Mouse (Mus musculus) right cerebral cortex, postnatal 36 days (tissue): ENCODE results near the gene Gal3st2c.
"Not testable (repeated sequence)": the region's sequence is repeated elsewhere in the genome, so short reads cannot be mapped to it uniquely, and the experiment has no call there.

Experiments
- DNase-seq, 2 experiments: peaks; one replicate each; pipeline ENCODE4 v3.0.0; 2022; ENCODE audit warnings: low spot score in 2 of 2, mixed read lengths in 1 of 2

Gene Gal3st2c

GRCm38 (mm10) chr1:94046544-94046943, 56.2 kb downstream of the Gal3st2c start:
- DNase-seq, result no peak

- DNase-seq, result no peak
These were observed 60.8 kb downstream of the Gal3st2c start for GRCm38 (mm10) chr1:94051104-94051503.

GRCm38 (mm10) chr1:94052373-94052772, 62.1 kb downstream of the Gal3st2c start, which contains the start of gene Pdcd1:
Gene Pdcd1, minus strand, starts transcription at chr1:94052553.
- no peak for DNase-seq

- DNase-seq, result peak; percentile 76 to 83
These were observed 63.4 kb downstream of the Gal3st2c start for GRCm38 (mm10) chr1:94053530-94054216.

- DNase-seq, result no peak
These were observed 64.2 kb downstream of the Gal3st2c start for GRCm38 (mm10) chr1:94054481-94054880.

GRCm38 (mm10) chr1:94055966-94056365, 65.7 kb downstream of the Gal3st2c start:
- DNase-seq, result no peak

GRCm38 (mm10) chr1:94057401-94057800, 67.1 kb downstream of the Gal3st2c start:
- DNase-seq, result no peak

- DNase-seq, result not testable (repeated sequence)
These were observed 68.0 kb downstream of the Gal3st2c start for GRCm38 (mm10) chr1:94058281-94058680.
